Mouse (Mus musculus): ENCODE results near the gene Psmb9.

Gene Psmb9

GRCm38 (mm10) chr17:34205746-34206176 is 18.2 kb upstream of the Psmb9 start:
- DNase-seq (ENCODE audit: low spot score), result no peak

GRCm38 (mm10) chr17:34205021-34205745 is 17.6 kb upstream of the Psmb9 start:
- DNase-seq (ENCODE audit: low spot score), result no peak

- peak; percentile 89 for DNase-seq (ENCODE audit: low spot score)
These were observed 16.9 kb upstream of the Psmb9 start for GRCm38 (mm10) chr17:34204303-34205010.

GRCm38 (mm10) chr17:34203444-34203843 is 15.9 kb upstream of the Psmb9 start, which contains the start of gene Tap2:
TSS of gene Tap2 (plus strand) at chr17:34203527.
- no peak for DNase-seq (ENCODE audit: low spot score)

GRCm38 (mm10) chr17:34202760-34203442 is 15.3 kb upstream of the Psmb9 start:
- no peak for DNase-seq (ENCODE audit: low spot score)

- no peak for DNase-seq (ENCODE audit: low spot score)
These were observed 14.0 kb upstream of the Psmb9 start for GRCm38 (mm10) chr17:34201506-34202055.

GRCm38 (mm10) chr17:34200772-34201505 is 13.4 kb upstream of the Psmb9 start:
- no peak for DNase-seq (ENCODE audit: low spot score)

- DNase-seq (ENCODE audit: low spot score), result no peak
These were observed 12.5 kb upstream of the Psmb9 start for GRCm38 (mm10) chr17:34200047-34200446.

- no peak for DNase-seq (ENCODE audit: low spot score)
These were observed 11.6 kb upstream of the Psmb9 start for GRCm38 (mm10) chr17:34199050-34199619.

- no peak for DNase-seq (ENCODE audit: low spot score)
These were observed 11.0 kb upstream of the Psmb9 start for GRCm38 (mm10) chr17:34198521-34198912.

- DNase-seq (ENCODE audit: low spot score), result peak; percentile 30
These were observed 10.4 kb upstream of the Psmb9 start for GRCm38 (mm10) chr17:34197904-34198520.

- DNase-seq (ENCODE audit: low spot score), result peak; percentile 93
These were observed 9.7 kb upstream of the Psmb9 start, which contains the start of gene Psmb8 for GRCm38 (mm10) chr17:34196941-34197894. TSS of gene Psmb8 (plus strand) at chr17:34197721.

- no peak for DNase-seq (ENCODE audit: low spot score)
These were observed 8.9 kb upstream of the Psmb9 start for GRCm38 (mm10) chr17:34196491-34196890.

- DNase-seq (ENCODE audit: low spot score), result no peak
These were observed 7.2 kb upstream of the Psmb9 start for GRCm38 (mm10) chr17:34194723-34195122.

- no peak for DNase-seq (ENCODE audit: low spot score)
These were observed 5.9 kb upstream of the Psmb9 start for GRCm38 (mm10) chr17:34193468-34193867.

GRCm38 (mm10) chr17:34192852-34193251 is 5.3 kb upstream of the Psmb9 start:
- DNase-seq (ENCODE audit: low spot score), result peak; percentile 40

- no peak for DNase-seq (ENCODE audit: low spot score)
These were observed 1.4 kb upstream of the Psmb9 start for GRCm38 (mm10) chr17:34188986-34189385.

- peak; percentile 31 for DNase-seq (ENCODE audit: low spot score)
These were observed 446 bp upstream of the Psmb9 start for GRCm38 (mm10) chr17:34188010-34188409.

- no peak for DNase-seq (ENCODE audit: low spot score)
These were observed 691 bp downstream of the Psmb9 start for GRCm38 (mm10) chr17:34186885-34187260.

- DNase-seq (ENCODE audit: low spot score), result no peak
These were observed 2.0 kb downstream of the Psmb9 start for GRCm38 (mm10) chr17:34185526-34185925.
